Mouse (Mus musculus) liver, embryonic 13.5 days (tissue): ENCODE measurements around the gene Pacrg. TPM values are rescaled to one million over a fixed set of nuclear protein-coding genes. Genes with fewer than 3 reads are reported as not detected.

Experiments used
- ATAC-seq: fragments of 200-750 bp; cut with Nextera tagmentation; 2 replicates; pipeline ENCODE4 v1.8.0; 2017; ENCODE audit warnings: low read depth, mild to moderate bottlenecking, moderate number of reproducible peaks, moderate library complexity
- DNase-seq: peaks from one replicate; pipeline ENCODE4 v3.0.0; 2022
- H3K27ac ChIP-seq: fragments of 300-500 bp; sonication (generic); 2 replicates; pipeline ENCODE4 v1.5.1; 2015; ENCODE audit warnings: moderate library complexity, mild to moderate bottlenecking, inconsistent platforms
- H3K27me3 ChIP-seq: fragments of 300-500 bp; sonication (generic); 2 replicates; pipeline ENCODE4 v1.6.1; 2015; ENCODE audit warnings: mild to moderate bottlenecking, inconsistent platforms
- H3K36me3 ChIP-seq: fragments of 300-500 bp; sonication (generic); 2 replicates; pipeline ENCODE4 v1.6.1; 2015; ENCODE audit warnings: mild to moderate bottlenecking, inconsistent platforms
- H3K4me1 ChIP-seq: fragments of 300-500 bp; sonication (generic); replicated peaks from 2 replicates; pipeline ENCODE4 v1.6.1; 2015; ENCODE audit warnings: inconsistent platforms
- H3K4me2 ChIP-seq: fragments of 300-500 bp; sonication (generic); 2 replicates; pipeline ENCODE4 v1.6.1; 2015; ENCODE audit warnings: inconsistent platforms, mild to moderate bottlenecking, moderate library complexity
- H3K4me3 ChIP-seq: fragments of 300-500 bp; sonication (generic); replicated peaks from 2 replicates; pipeline ENCODE4 v1.5.1; 2015; ENCODE audit warnings: mild to moderate bottlenecking, inconsistent platforms
- H3K9ac ChIP-seq: fragments of 300-500 bp; sonication (generic); 2 replicates; pipeline ENCODE4 v1.6.1; 2015; ENCODE audit warnings: mild to moderate bottlenecking, inconsistent platforms
- H3K9me3 ChIP-seq: fragments of 300-500 bp; sonication (generic); replicated peaks from 2 replicates; pipeline ENCODE4 v1.6.1; 2016; ENCODE audit warnings: inconsistent platforms
- WGBS: fragments of 180-500 bp; shearing (Covaris S2); methylation state at CpG from one replicate; pipeline ENCODE4 v1.1.7; 2015; ENCODE audit not compliant: insufficient replicate concordance; 5-methylcytosine and 5-hydroxymethylcytosine counted together
- polyA plus RNA-seq: library from polyadenylated mRNA; unstranded; fragments of >200 nt; fragmentation: Nextera tagmentation; extraction: Ambion mirVana; gene quantifications from 2 replicates; pipeline ENCODE4 v1.2.1, GENCODE M21; 2015

Gene Pacrg
- polyA plus RNA-seq, 1 experiment from 2014 or later, result 0.07 TPM

GRCm38 (mm10) chr17:10464700-10465099 lies 375.4 kb downstream of the Pacrg start:
- Histone ChIP-seq H3K27ac (no peak overlapping the region), H3K9me3 (no peaks in the 10 kb centered on the region), H3K36me3 (no peaks in the 10 kb centered on the region), H3K4me1 (no peaks in the 10 kb centered on the region), H3K9ac (no peak overlapping the region), H3K4me2 (no peak overlapping the region), H3K4me3 (no peak overlapping the region), H3K27me3 (no peaks in the 10 kb centered on the region)
- 65% methylated on average over 3 of the region's 3 CpGs for WGBS
- ATAC-seq (no peak), DNase-seq (no peak)

DNA sequence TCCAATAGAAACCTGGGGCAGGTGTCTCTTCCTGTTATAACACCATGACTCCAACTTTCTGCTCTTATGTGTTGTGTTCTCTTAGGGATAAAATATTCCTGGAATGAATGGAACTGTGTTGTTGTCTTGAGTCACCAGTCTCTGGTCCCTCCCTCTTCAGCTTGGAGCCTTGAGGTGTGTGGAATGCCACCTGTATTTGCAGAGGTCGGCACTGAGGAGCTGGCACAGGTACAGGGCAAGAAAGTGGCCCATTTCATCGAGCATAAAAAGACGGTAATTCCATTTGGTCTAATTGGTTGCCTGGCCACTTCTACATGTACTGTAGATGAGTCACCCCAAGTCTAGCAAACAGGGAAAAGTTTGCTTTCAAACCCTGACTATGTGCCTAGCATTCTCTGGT lies 376.5 kb downstream of the Pacrg start:
- no peak for DNase-seq
- H3K27ac ChIP-seq, result no peak overlapping the region
- H3K4me3 ChIP-seq, result no peak overlapping the region
- no peaks in the 10 kb centered on the region for H3K36me3 ChIP-seq
- H3K9ac ChIP-seq, result no peak overlapping the region
- H3K4me1 ChIP-seq, result no peaks in the 10 kb centered on the region
- 64% methylated on average over 3 of the region's 3 CpGs for WGBS
- no peak for ATAC-seq
- no peak overlapping the region for H3K4me2 ChIP-seq
- no peaks in the 10 kb centered on the region for H3K9me3 ChIP-seq
- no peaks in the 10 kb centered on the region for H3K27me3 ChIP-seq

DNA sequence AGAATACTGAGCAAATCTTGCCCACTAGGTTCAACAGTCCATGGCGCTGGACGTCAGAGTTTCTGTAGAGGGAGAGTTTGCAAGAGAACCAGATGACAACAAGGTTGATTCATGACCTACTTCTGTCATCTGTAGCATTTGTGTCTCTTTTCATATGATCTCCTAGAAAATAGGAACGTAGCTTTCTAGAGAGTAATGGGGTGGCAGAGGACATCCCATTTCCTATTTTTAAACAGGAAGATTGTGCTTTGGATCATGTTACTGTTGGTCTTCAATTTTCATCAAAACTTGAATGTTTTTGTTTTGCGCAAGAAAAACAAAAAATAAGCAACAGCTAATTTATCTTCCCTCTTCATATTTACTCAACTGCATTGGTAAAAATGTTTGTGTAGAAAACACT lies 379.2 kb downstream of the Pacrg start:
- Histone ChIP-seq H3K4me2 (no peak overlapping the region), H3K4me1 (no peaks in the 10 kb centered on the region), H3K36me3 (no peaks in the 10 kb centered on the region), H3K27ac (no peak overlapping the region), H3K9me3 (no peaks in the 10 kb centered on the region), H3K4me3 (no peak overlapping the region), H3K9ac (no peak overlapping the region), H3K27me3 (no peaks in the 10 kb centered on the region)
- 71% methylated on average over 4 of the region's 4 CpGs for WGBS
- DNase-seq (no peak), ATAC-seq (no peak)

DNA sequence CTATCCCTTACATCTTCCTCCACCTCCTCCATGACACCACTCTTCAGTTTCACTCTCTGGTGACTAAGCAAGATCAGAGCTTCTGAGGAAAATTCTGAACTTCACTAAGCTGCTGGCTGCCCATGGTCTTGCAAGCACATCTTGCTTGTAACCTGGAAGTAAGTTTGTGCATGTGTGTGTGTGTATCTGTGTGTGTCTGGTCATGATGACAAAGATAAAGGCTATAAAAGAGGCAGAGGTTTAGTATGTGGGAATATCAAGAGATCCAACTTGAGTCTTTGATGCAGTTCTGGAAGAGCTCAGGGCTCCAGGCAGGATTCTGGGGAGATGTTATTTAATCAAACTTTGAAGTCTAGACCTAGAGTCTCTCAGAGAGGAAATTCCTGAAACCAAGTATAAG lies 381.4 kb downstream of the Pacrg start:
- ATAC-seq (no peak), DNase-seq (no peak)
- Histone ChIP-seq H3K4me2 (no peak overlapping the region), H3K9ac (no peak overlapping the region), H3K36me3 (no peaks in the 10 kb centered on the region), H3K4me3 (no peak overlapping the region), H3K9me3 (no peaks in the 10 kb centered on the region), H3K4me1 (no peaks in the 10 kb centered on the region), H3K27ac (no peak overlapping the region), H3K27me3 (no peaks in the 10 kb centered on the region)

DNA sequence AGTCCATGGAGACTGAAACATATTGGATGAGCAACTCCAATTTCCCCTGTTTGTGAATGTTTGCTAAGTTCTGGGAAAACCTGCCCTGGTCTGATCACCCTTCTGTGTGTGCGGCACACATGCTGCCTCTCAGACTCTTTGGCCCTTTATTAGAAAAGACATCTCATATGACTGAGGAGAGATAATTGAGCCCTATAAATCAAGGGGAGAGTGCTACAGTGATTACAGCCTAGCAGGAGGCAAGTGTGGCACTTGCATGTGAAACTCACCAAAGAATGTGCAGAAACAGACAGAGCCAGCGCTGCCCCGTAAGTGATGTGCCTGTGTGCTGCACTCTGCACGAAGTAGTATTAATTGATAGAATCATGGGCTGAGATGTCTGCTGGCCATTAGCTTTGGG lies 383.7 kb downstream of the Pacrg start:
- H3K4me2 ChIP-seq, result no peak overlapping the region
- H3K9me3 ChIP-seq, result no peaks in the 10 kb centered on the region
- H3K4me1 ChIP-seq, result no peaks in the 10 kb centered on the region
- H3K36me3 ChIP-seq, result no peaks in the 10 kb centered on the region
- H3K4me3 ChIP-seq, result no peak overlapping the region
- 78% methylated on average over 4 of the region's 4 CpGs for WGBS
- no peak overlapping the region for H3K9ac ChIP-seq
- DNase-seq, result no peak
- H3K27me3 ChIP-seq, result no peaks in the 10 kb centered on the region
- no peak for ATAC-seq
- no peak overlapping the region for H3K27ac ChIP-seq

- H3K27me3 ChIP-seq, result no peaks in the 10 kb centered on the region
- H3K9ac ChIP-seq, result no peak overlapping the region
- H3K4me1 ChIP-seq, result no peaks in the 10 kb centered on the region
- H3K27ac ChIP-seq, result no peak overlapping the region
- no peaks in the 10 kb centered on the region for H3K36me3 ChIP-seq
- no peak for DNase-seq
- no peak for ATAC-seq
- no peak overlapping the region for H3K4me3 ChIP-seq
- no peaks in the 10 kb centered on the region for H3K9me3 ChIP-seq
- 76% methylated on average over 7 of the region's 7 CpGs for WGBS
- no peak overlapping the region for H3K4me2 ChIP-seq
Observed at GRCm38 (mm10) chr17:10455961-10456360, 384.1 kb downstream of the Pacrg start.

DNA sequence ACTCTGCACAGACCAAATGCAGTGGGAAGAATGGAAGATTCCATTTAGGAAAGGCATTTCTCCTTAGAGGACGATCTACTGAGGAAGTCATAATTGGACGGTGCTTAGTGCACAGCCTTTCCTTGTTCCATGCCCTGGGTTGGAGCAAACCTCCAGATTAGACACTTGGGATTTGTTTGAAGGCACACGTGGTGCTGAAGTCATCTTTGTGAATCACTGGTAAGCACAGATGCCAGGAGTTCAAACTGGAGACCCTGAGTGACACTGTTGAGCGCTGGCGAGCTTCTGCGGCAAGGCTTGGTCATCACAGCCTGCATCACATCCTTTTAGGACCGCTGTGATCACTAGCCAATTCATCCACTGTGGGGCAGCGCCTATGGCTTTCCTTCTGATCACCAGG lies 385.7 kb downstream of the Pacrg start:
- no peaks in the 10 kb centered on the region for H3K9me3 ChIP-seq
- ATAC-seq (no peak), DNase-seq (no peak)
- no peak overlapping the region for H3K4me2 ChIP-seq
- no peak overlapping the region for H3K4me3 ChIP-seq
- H3K9ac ChIP-seq, result no peak overlapping the region
- H3K27me3 ChIP-seq, result no peaks in the 10 kb centered on the region
- H3K36me3 ChIP-seq, result no peaks in the 10 kb centered on the region
- 73% methylated on average over 8 of the region's 8 CpGs for WGBS
- H3K27ac ChIP-seq, result no peak overlapping the region
- H3K4me1 ChIP-seq, result no peaks in the 10 kb centered on the region

- 60% methylated on average over 3 of the region's 3 CpGs for WGBS
- no peak overlapping the region for H3K4me2 ChIP-seq
Observed at GRCm38 (mm10) chr17:10452801-10453200, 387.3 kb downstream of the Pacrg start.

GRCm38 (mm10) chr17:10451306-10452077 lies 388.6 kb downstream of the Pacrg start:
- 69% methylated on average over 10 of the region's 10 CpGs for WGBS
- H3K27ac ChIP-seq, result no peak overlapping the region

More at GRCm38 (mm10) chr17:10452801-10453200, 387.3 kb downstream of the Pacrg start:
- H3K4me3 ChIP-seq, result no peak overlapping the region
- DNase-seq (no peak), ATAC-seq (no peak)
- no peak overlapping the region for H3K9ac ChIP-seq
- no peaks in the 10 kb centered on the region for H3K27me3 ChIP-seq
- H3K9me3 ChIP-seq, result no peaks in the 10 kb centered on the region
- H3K36me3 ChIP-seq, result no peaks in the 10 kb centered on the region
- H3K27ac ChIP-seq, result no peak overlapping the region
- H3K4me1 ChIP-seq, result no peaks in the 10 kb centered on the region

GRCm38 (mm10) chr17:10449800-10450299 lies 390.3 kb downstream of the Pacrg start:
- no peak for ATAC-seq
- Histone ChIP-seq H3K4me1 (no peaks in the 10 kb centered on the region), H3K4me3 (no peak overlapping the region), H3K27ac (no peak overlapping the region), H3K9me3 (no peaks in the 10 kb centered on the region), H3K27me3 (no peaks in the 10 kb centered on the region), H3K9ac (no peak overlapping the region), H3K36me3 (no peaks in the 10 kb centered on the region), H3K4me2 (no peak overlapping the region)
- DNase-seq, result no peak
- 76% methylated on average over 14 of the region's 14 CpGs for WGBS

More at GRCm38 (mm10) chr17:10451306-10452077, 388.6 kb downstream of the Pacrg start:
- H3K36me3 ChIP-seq, result no peaks in the 10 kb centered on the region
- no peak overlapping the region for H3K4me3 ChIP-seq
- H3K4me1 ChIP-seq, result no peaks in the 10 kb centered on the region
- H3K4me2 ChIP-seq, result no peak overlapping the region
- no peaks in the 10 kb centered on the region for H3K9me3 ChIP-seq
- ATAC-seq (no peak), DNase-seq (no peak)
- no peak overlapping the region for H3K9ac ChIP-seq
- H3K27me3 ChIP-seq, result no peaks in the 10 kb centered on the region

- Histone ChIP-seq H3K9ac (no peak overlapping the region), H3K9me3 (no peaks in the 10 kb centered on the region), H3K27me3 (no peaks in the 10 kb centered on the region), H3K4me3 (no peak overlapping the region), H3K27ac (no peak overlapping the region), H3K4me1 (no peaks in the 10 kb centered on the region), H3K36me3 (no peaks in the 10 kb centered on the region), H3K4me2 (no peak overlapping the region)
- WGBS, result 63% methylated on average over 5 of the region's 5 CpGs
- ATAC-seq (no peak), DNase-seq (no peak)
Observed at GRCm38 (mm10) chr17:10448417-10448816, 391.7 kb downstream of the Pacrg start.

GRCm38 (mm10) chr17:10441501-10442111 lies 398.5 kb downstream of the Pacrg start:
- no peaks in the 10 kb centered on the region for H3K27me3 ChIP-seq
- no peak for ATAC-seq
- H3K4me3 ChIP-seq, result no peak overlapping the region
- 53% methylated on average over 16 of the region's 16 CpGs for WGBS
- H3K36me3 ChIP-seq, result no peaks in the 10 kb centered on the region
- H3K4me1 ChIP-seq, result no peaks in the 10 kb centered on the region
- H3K4me2 ChIP-seq, result no peak overlapping the region
- H3K9me3 ChIP-seq, result no peaks in the 10 kb centered on the region
- DNase-seq, result no peak
- H3K9ac ChIP-seq, result no peak overlapping the region
- no peak overlapping the region for H3K27ac ChIP-seq
